Mouse (Mus musculus) neutrophil, adult 59 days (primary cell): ENCODE data around the gene Gng10. TPM values are rescaled to one million over a fixed set of nuclear protein-coding genes. Genes with fewer than 3 reads are reported as not detected.

Experiments
- total RNA-seq, 2 experiments: library from RNA; stranded (reverse); gene quantifications; 1 replicate in 1 of 2; 2 replicates in 1 of 2; pipeline ENCODE4 v1.2.4; 2023

Gene Gng10
- 10 to 100 TPM; 81.5 to 92.8 TPM for total RNA-seq

DNA sequence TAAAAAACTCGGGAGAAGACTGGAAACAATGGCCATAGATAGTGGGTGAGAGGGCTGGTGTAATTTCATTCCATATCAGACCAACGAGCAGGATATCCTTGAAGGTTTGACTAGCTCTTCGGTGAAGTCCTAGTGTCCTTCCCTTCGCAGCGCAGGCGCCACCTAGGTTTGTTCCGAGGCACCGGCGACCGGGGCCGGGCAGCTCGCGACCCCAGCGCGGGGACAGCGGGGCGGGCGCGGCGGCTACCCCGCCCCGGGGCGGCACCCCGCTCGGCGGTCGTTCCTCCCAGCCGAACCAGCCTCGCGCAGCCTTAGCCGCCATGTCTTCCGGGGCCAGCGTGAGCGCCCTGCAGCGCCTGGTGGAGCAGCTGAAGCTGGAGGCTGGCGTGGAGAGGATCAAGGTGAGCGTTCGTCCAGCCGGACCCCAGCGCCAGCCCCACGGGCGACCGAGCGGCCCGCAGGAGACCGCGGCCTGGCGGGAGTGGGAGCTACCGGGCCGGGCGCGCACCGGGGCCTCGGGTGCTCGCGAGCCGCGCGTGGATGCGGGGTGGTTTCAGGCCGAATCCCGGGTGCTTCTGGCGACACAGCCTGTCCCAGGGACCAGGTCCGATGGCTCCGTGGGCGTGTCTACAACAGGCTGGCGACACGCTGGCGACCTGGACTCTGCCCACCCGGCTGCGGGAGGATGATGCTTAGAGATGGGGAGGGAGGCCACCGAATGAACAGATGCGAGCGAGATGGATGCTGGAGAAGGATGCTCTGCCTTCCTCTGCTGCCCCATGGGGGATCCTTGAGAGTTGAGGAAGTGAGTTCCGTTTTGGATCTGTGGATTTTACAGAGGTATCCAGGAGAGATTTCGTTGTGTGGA, at the start of gene Gng10:
TSS of gene Gng10 (plus strand) at position 171 of the 868 bp plus-strand sequence.

DNA sequence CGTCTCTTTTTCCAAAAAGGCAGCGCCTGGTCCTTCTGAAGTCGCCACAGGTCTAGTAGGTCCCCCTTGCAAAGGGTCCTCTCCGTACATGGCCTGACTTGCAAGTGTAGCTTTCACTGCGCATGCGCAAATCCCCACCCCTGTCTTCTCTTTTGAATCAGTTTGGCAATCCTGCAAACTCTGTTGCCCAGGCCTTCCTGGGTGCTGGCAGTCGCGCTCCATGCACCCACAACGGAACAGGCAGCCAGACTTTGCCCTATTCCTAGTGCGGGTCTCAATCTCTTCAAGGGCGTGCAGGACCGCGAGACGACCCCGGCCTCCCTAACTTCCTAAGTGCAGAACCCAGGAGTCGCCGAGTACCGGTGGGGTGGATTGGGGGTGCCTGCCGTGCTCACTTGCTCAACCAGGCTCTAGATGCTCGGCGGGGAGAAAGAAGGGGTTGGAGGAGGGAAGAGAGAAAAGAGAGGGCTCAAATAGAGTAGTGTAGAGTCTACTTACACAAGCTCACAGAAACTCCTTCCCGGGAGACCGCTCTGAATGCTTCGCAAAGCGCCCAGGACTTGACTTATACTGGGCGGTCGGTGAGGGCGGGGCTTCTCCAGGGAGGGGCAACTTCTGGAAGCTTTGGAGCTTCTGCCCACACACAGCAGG, 48.2 kb upstream of the Gng10 start, which contains the start of gene Ptgr1:
TSS of gene Ptgr1 (minus strand) at position 580 of the 651 bp plus-strand sequence.

DNA sequence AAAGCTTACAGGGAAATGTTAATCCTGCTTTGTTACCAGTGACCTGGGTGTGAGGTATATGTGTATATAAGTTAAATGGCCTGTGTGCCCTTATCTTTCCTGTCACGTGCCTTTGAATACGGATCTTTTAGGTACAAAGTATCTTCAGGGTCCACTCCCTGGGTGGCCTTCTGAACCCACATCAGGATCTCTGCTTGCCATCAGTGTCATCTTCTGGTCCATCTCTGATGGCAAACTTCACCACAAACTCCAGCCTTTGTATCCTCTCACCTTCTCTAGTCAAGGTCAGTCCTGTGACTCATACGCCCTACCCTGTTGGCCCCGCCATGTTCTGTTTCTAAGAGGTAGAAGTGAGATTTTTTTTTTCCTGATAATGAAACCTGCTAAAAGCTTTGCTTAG, 40.1 kb upstream of the Gng10 start, which contains the start of gene Dnajc25:
TSS of gene Dnajc25 (plus strand) at position 301 of the 400 bp plus-strand sequence.

DNA sequence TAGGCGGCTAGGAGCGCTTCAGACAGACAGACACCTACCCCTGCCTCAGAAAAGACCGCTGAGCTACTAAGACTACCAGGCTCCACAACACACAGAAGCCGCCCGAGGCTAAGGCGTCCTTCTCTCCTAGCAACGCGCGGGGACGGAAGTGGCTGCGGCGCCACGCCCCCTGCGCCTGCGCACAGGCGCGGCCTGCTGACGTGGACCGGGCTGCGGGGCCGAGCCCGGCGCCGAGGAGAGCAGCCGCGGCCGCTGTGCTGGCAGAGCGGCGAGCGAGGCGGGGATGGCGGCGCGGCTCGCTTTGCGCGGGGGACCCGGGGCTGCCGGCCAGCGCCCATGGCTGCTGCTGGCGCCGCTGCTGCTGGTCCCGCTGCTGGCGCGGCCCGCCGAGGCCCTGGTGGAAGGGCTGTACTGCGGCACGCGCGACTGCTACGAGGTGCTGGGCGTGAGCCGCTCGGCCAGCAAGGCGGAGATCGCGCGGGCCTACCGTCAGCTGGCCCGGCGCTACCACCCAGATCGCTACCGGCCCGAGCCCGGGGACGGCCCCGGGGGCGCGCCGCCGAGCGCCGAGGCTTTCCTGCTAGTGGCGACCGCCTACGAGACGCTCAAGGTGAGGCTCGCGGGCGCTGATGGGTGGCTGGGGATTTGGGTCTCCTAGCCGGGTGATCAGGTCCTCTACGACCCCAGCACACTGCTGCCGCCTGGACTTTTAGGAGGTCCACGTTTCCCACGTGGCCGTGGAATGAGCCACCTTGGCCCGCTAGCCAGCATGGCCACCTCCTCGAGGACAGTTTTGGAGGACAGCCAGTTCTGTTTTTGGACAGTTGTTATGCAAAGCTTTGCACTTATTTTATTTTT, 31.7 kb upstream of the Gng10 start, which contains the start of gene Gm20503:
TSS of gene Gm20503 (plus strand) at position 263 of the 858 bp plus-strand sequence.

Other genes with a start within 250 kb of the Gng10 start
- under 1 TPM in 1 of 2 experiments, not detected in 1; 0.11 TPM for gene Olfr267, start 247.4 kb upstream of the Gng10 start, total RNA-seq
- gene Ecpas, start 122.3 kb upstream of the Gng10 start, total RNA-seq: 10 to 100 TPM; 87.2 to 87.5 TPM
- not detected for gene Zkscan16, start 91.5 kb upstream of the Gng10 start, total RNA-seq
- gene Ptgr1, start 48.0 kb upstream of the Gng10 start, total RNA-seq: 10 to 100 TPM; 19.9 to 23.1 TPM
- gene Dnajc25, start 40.0 kb upstream of the Gng10 start, total RNA-seq: 1 to 10 TPM; 6.2 to 8.6 TPM
- 1 to 10 TPM in 1 of 2 experiments, under 1 TPM in 1; 0.49 to 3.3 TPM for gene Gm20503, start 31.9 kb upstream of the Gng10 start, total RNA-seq
- not detected for gene AI481877, start 103.9 kb downstream of the Gng10 start, total RNA-seq
- gene Ugcg, start 154.2 kb downstream of the Gng10 start, total RNA-seq: 10 to 100 TPM; 29.5 to 30.1 TPM